Mouse (Mus musculus) G1E-ER4 (cell line): Measurements from ENCODE around the gene Rapgef4. TPM values are rescaled to one million over a fixed set of nuclear protein-coding genes. Genes with fewer than 3 reads are reported as not detected.

Experiments used
- GATA1 ChIP-seq: IDR thresholded peaks from one replicate; pipeline ENCODE4 v1.8.0; 2012; ENCODE audit warnings: low read length, inconsistent platforms
- polyA plus RNA-seq: library from polyadenylated mRNA; stranded (reverse); fragments of >175 nt; gene quantifications from 2 replicates; pipeline ENCODE4 v1.2.3, GENCODE M21; 2012

Rapgef4 gene
- polyA plus RNA-seq, 1 experiment: not detected

GRCm38 (mm10) chr2:72038651-72039251, 57.7 kb downstream of the Rapgef4 start:
- TF ChIP-seq GATA1: no peak

GRCm38 (mm10) chr2:72039522-72040045, 58.5 kb downstream of the Rapgef4 start:
- TF ChIP-seq GATA1: no peak

GRCm38 (mm10) chr2:72041087-72041486, 60.0 kb downstream of the Rapgef4 start:
- no peak for TF ChIP-seq GATA1

- no peak for TF ChIP-seq GATA1
These were observed 61.1 kb downstream of the Rapgef4 start for GRCm38 (mm10) chr2:72042093-72042492.

GRCm38 (mm10) chr2:72044191-72044590, 63.2 kb downstream of the Rapgef4 start:
- TF ChIP-seq GATA1: no peak

- no peak for TF ChIP-seq GATA1
These were observed 64.0 kb downstream of the Rapgef4 start for GRCm38 (mm10) chr2:72045024-72045423.

- no peak for TF ChIP-seq GATA1
These were observed 64.6 kb downstream of the Rapgef4 start for GRCm38 (mm10) chr2:72045659-72046058.

- TF ChIP-seq GATA1: no peak
These were observed 69.4 kb downstream of the Rapgef4 start for GRCm38 (mm10) chr2:72050451-72050850.

- TF ChIP-seq GATA1: no peak
These were observed 73.2 kb downstream of the Rapgef4 start for GRCm38 (mm10) chr2:72054280-72054679.

GRCm38 (mm10) chr2:72054736-72055135, 73.7 kb downstream of the Rapgef4 start:
- no peak for TF ChIP-seq GATA1

GRCm38 (mm10) chr2:72055476-72055875, 74.4 kb downstream of the Rapgef4 start:
- no peak for TF ChIP-seq GATA1

- TF ChIP-seq GATA1: no peak
These were observed 75.2 kb downstream of the Rapgef4 start for GRCm38 (mm10) chr2:72056081-72056874.

- TF ChIP-seq GATA1: no peak
These were observed 81.9 kb downstream of the Rapgef4 start for GRCm38 (mm10) chr2:72062931-72063330.

- TF ChIP-seq GATA1: no peak
These were observed 87.5 kb downstream of the Rapgef4 start for GRCm38 (mm10) chr2:72068505-72068904.

GRCm38 (mm10) chr2:72070086-72070485, 89.0 kb downstream of the Rapgef4 start:
- no peak for TF ChIP-seq GATA1

- TF ChIP-seq GATA1: no peak
These were observed 94.0 kb downstream of the Rapgef4 start for GRCm38 (mm10) chr2:72074999-72075561.
